Mouse (Mus musculus) G1E (cell line): Measurements from ENCODE around the gene Wdr66. TPM values are rescaled to one million over a fixed set of nuclear protein-coding genes. Genes with fewer than 3 reads are reported as not detected.

Experiments used
- ATAC-seq: 2 replicates; pipeline ENCODE4 v1.8.0; 2016; ENCODE audit warnings: mild to moderate bottlenecking; ENCODE audit not compliant: insufficient number of reproducible peaks, poor library complexity, low FRiP score, severe bottlenecking; ENCODE audit errors: extremely low read depth
- DNase-seq: peaks from one replicate; pipeline ENCODE4 v3.0.0; 2012; ENCODE audit warnings: low spot score
- H3K27me3 ChIP-seq: 2 replicates; pipeline ENCODE4 v1.6.1; 2012; ENCODE audit warnings: mild to moderate bottlenecking, low read length, inconsistent platforms; ENCODE audit not compliant: insufficient read depth
- H3K36me3 ChIP-seq: replicated peaks from 2 replicates; pipeline ENCODE3; 2012; ENCODE audit warnings: mild to moderate bottlenecking, inconsistent platforms
- H3K4me1 ChIP-seq: 2 replicates; pipeline ENCODE4 v1.6.1; 2012; ENCODE audit warnings: low read depth, low read length, inconsistent platforms, mixed read lengths; ENCODE audit not compliant: insufficient read depth
- H3K4me3 ChIP-seq: 2 replicates; pipeline ENCODE4 v1.5.1; 2012; ENCODE audit warnings: low read depth, mild to moderate bottlenecking, inconsistent platforms, low read length, moderate library complexity, mixed read lengths
- H3K9me3 ChIP-seq: replicated peaks from 2 replicates; pipeline ENCODE4 v1.6.1; 2012; ENCODE audit warnings: inconsistent platforms
- CTCF ChIP-seq: IDR thresholded peaks from 2 replicates; pipeline ENCODE4 v1.5.1; 2012; ENCODE audit warnings: low read depth, low read length, inconsistent platforms, mixed read lengths
- GATA1 ChIP-seq: IDR thresholded peaks from 2 replicates; pipeline ENCODE4 v1.6.1; 2012; ENCODE audit warnings: borderline replicate concordance, low read length, inconsistent platforms, mixed read lengths
- GATA2 ChIP-seq: IDR thresholded peaks from 2 replicates; pipeline ENCODE4 v1.6.1; 2012; ENCODE audit warnings: low read depth, low read length, inconsistent platforms, borderline replicate concordance
- POLR2AphosphoS5 ChIP-seq: IDR thresholded peaks from 2 replicates; pipeline ENCODE4 v1.6.1; 2012; ENCODE audit warnings: low read depth, low read length, inconsistent platforms; ENCODE audit not compliant: insufficient replicate concordance
- TAL1 ChIP-seq: conservative IDR thresholded peaks from 2 replicates; pipeline ENCODE4 v1.6.1; 2012; ENCODE audit warnings: low read depth, low read length, inconsistent platforms, mixed read lengths
- polyA plus RNA-seq: library from polyadenylated mRNA; stranded (reverse); fragments of >175 nt; gene quantifications from 2 replicates; pipeline ENCODE4 v1.2.3, GENCODE M21; 2012
- total RNA-seq, 2 experiments: library from RNA; stranded (forward) in 1 of 2; stranded (reverse) in 1 of 2; fragments of 200-1000 nt in 1 of 2; fragments of >200 nt in 1 of 2; fragmentation: Nextera tagmentation in 1 of 2; gene quantifications; 2 replicates each; pipeline ENCODE4 v1.2.3; 2014 to 2017

Wdr66 gene
- total and polyA plus RNA-seq, 3 experiments: 0.44 TPM; not detected in 2

DNA sequence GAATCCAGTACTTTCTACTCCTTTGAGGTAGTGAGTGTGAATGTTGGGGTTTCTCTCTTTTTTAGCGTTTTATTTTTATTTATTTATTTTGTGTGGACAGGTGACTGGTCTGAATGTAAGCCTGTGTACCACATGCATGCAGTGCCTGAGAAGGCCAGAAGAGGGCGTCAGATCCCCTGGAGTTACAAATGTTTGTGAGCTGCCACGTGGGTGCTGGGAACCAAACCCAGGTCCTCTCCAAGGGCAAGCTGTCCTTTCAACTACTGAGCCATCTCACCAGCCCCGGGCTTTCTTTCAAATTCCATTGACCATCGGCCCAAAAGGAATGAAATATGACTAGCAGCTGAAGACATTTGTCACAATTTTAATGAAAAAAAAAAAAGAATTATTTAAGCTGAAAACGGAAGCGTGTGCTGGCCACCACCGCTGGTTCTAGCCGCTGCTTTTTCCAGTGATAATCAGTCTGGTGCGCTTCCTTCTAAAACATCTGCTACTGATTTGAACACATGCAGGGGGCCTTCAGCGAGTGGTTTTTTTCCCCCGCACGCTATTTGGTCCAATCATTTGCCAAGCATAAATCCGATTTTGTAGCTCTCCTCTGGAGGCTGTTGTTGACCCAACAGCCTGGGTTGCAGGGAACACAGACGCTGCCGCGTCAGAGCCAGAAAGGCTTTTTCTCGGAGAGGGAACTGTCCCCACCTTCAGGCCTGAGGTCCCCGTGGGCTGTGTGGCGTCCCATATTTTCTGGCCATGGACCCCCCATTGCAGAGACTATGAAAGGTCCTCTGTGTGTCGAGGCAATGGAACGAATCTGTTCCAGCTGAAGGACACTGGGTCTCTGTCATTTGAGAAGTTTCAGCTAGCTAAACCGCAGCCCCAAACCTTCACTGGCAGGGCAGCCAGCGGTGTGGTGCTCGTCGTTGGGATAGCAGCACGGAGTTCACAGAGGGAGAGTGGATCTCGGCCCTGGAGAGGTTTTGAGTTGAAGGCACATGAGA lies 16.9 kb downstream of the Wdr66 start:
- H3K4me1 ChIP-seq: no peaks in the 10 kb centered on the region
- H3K27me3 ChIP-seq: peaks cover 11% of the 10 kb centered on the region; the same call in 1 of the 2 replicates
- no peaks in the 10 kb centered on the region for H3K9me3 ChIP-seq
- TF ChIP-seq GATA1 (no peak), GATA2 (no peak), POLR2AphosphoS5 (no peak), TAL1 (no peak), CTCF (no peak)
- ATAC-seq (no peak), DNase-seq (no peak)
- H3K4me3 ChIP-seq: no peak overlapping the region
- no peaks in the 10 kb centered on the region for H3K36me3 ChIP-seq

DNA sequence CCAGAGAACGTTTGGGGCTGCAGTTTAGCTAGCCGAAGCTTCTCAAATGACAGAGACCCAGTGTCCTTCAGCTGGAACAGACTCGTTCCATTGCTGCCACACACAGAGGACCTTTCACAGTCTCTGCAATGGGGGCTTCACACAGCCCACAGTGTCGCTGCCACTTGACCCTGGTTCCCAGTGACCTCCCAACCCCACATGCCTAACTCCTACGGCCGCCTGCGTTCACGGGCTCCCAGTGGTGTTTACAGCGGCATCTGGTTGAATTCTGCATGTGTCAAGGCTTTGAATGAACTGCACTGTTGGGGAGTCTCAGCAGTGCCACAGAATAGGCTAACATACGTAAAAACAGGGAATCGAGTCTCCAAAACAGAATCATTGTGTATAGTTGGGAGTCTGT lies 19.0 kb downstream of the Wdr66 start:
- Histone ChIP-seq H3K4me3 (no peak overlapping the region), H3K36me3 (no peaks in the 10 kb centered on the region), H3K27me3 (peaks cover 6% of the 10 kb centered on the region; the same call in 1 of the 2 replicates), H3K4me1 (no peaks in the 10 kb centered on the region), H3K9me3 (no peaks in the 10 kb centered on the region)
- no peak for DNase-seq
- TF ChIP-seq GATA1 (no peak), GATA2 (no peak), POLR2AphosphoS5 (no peak), CTCF (no peak), TAL1 (no peak)
- no peak for ATAC-seq

DNA sequence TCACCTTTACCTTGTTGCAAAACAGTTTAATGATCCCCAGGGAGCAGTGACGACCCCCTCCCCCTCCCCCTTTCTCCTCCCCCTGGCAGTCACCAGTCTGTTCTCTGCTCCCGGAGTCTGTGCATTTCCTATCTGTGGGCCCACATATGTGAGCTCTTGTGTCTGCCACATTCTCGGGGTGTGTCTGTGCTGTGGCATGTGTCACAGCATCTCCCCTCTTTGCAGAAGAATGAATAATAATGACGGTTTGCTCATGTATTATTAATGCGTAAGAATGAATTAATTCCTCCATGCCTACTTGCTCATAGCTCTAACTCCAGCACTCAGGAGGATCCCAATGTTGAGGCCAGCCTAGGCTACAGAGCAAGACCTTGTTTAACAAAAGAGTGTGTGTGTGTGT lies 21.0 kb downstream of the Wdr66 start:
- no peaks in the 10 kb centered on the region for H3K4me1 ChIP-seq
- DNase-seq (no peak), ATAC-seq (no peak)
- H3K9me3 ChIP-seq: no peaks in the 10 kb centered on the region
- H3K4me3 ChIP-seq: no peak overlapping the region
- TF ChIP-seq TAL1 (no peak), GATA2 (no peak), POLR2AphosphoS5 (no peak), CTCF (no peak), GATA1 (no peak)
- H3K36me3 ChIP-seq: no peaks in the 10 kb centered on the region
- peaks cover 6% of the 10 kb centered on the region; the same call in 1 of the 2 replicates for H3K27me3 ChIP-seq

DNA sequence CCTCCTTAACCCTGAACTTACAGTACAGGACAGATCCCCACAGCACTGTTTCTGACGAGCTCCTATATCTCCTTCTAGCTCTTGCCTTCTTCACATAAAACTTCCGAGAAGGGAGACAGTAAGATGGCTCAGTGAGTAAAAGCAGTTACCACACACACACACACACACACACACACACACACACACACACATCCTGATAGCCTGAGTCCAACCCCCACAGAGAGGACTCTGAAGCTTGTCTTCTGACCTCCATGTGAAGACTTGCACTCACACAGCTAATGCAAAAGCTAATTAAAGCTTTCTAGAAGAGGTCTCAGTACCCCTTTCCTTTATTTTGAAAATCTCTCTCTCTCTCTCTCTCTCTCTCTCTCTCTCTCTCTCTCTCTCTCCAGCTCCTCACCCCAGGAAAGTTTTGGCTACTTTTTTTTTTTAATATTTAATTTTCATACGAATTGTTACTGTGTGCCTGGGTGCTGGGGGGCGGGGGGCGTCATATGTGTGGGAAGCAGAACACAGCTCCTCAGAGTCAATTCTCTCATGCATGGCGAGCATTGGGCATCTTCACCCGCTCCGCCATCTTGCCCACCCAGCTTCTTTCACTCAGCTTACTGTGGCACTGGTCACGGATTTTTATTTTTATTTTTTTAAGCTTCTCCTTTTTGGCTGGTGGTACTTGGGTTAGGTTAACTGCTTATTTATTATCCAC lies 24.9 kb downstream of the Wdr66 start:
- TF ChIP-seq CTCF: no peak
- no peak for TF ChIP-seq POLR2AphosphoS5
- no peak for TF ChIP-seq GATA2
- TF ChIP-seq TAL1: no peak
- TF ChIP-seq GATA1: no peak
- no peaks in the 10 kb centered on the region for H3K36me3 ChIP-seq
- ATAC-seq: no peak

DNA sequence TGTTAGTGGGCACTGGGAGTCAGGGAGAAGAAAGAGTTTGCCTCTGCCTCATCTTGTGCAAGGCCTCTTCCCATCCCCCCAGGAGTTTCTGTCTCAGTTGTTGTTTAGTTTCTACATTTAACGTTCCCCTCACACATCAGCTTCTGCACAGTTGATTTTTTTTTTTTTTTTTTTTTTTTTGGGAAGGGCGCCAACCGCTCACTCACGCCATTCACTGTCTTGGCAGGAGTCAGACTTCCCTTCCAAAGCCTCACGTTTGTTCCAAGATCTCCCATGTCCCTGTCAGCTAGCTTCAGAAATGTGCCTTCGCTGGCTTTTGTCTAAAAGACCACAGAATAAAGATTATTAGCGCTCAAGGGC lies 25.4 kb downstream of the Wdr66 start:
- no peak for DNase-seq
- ATAC-seq: no peak
- no peak overlapping the region for H3K4me3 ChIP-seq

More for the DNA sequence above, 24.9 kb downstream of the Wdr66 start:
- no peaks in the 10 kb centered on the region for H3K9me3 ChIP-seq
- H3K27me3 ChIP-seq: no peaks in the 10 kb centered on the region
- DNase-seq: no peak
- no peak overlapping the region for H3K4me3 ChIP-seq
- H3K4me1 ChIP-seq: no peaks in the 10 kb centered on the region

DNA sequence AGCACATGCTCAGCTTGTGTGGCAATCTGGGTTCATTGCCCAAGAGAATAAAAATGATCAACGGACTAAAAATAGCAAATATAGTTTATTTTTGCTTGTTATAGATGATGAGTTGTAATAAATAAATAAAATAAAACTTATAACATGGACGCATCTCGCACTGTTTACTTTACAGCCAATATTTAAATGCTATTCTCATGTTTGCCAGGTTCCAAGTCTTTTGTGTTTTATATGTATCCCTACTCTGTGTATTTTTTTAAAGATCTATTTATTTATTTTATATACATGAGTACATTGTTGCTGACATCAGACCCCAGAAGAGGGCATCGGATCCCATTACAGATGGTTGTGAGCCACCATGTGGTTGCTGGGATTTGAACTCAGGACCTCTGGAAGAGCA lies 25.8 kb downstream of the Wdr66 start:
- Histone ChIP-seq H3K9me3 (no peaks in the 10 kb centered on the region), H3K36me3 (no peaks in the 10 kb centered on the region), H3K4me3 (no peak overlapping the region), H3K27me3 (no peaks in the 10 kb centered on the region), H3K4me1 (no peaks in the 10 kb centered on the region)
- ATAC-seq (no peak), DNase-seq (no peak)
- TF ChIP-seq GATA1 (no peak), CTCF (no peak), POLR2AphosphoS5 (no peak), GATA2 (no peak), TAL1 (no peak)

More for the DNA sequence above, 25.4 kb downstream of the Wdr66 start:
- Histone ChIP-seq H3K27me3 (no peaks in the 10 kb centered on the region), H3K4me1 (no peaks in the 10 kb centered on the region), H3K36me3 (no peaks in the 10 kb centered on the region), H3K9me3 (no peaks in the 10 kb centered on the region)
- TF ChIP-seq TAL1 (no peak), GATA2 (no peak), POLR2AphosphoS5 (no peak), GATA1 (no peak), CTCF (no peak)
